Mouse (Mus musculus) ES-E14 (cell line): ENCODE results near the gene Olfml2a. TPM values are rescaled to one million over a fixed set of nuclear protein-coding genes. Genes with fewer than 3 reads are reported as not detected.
A peak's percentile ranks its signal among the peaks of the same experiment; 100 is the strongest.

Source experiments
- DNase-seq: peaks from one replicate; pipeline ENCODE4 v3.0.0-alpha.2; 2013; ENCODE audit warnings: low read depth, low spot score
- H3K27ac ChIP-seq: 2 replicates; pipeline ENCODE4 v1.5.1; 2012; ENCODE audit warnings: low read depth, mild to moderate bottlenecking, low read length, moderate library complexity, mixed read lengths; ENCODE audit not compliant: poor library complexity, insufficient read depth, severe bottlenecking
- H3K36me3 ChIP-seq: 2 replicates; pipeline ENCODE4 v1.6.1; 2012; ENCODE audit warnings: mild to moderate bottlenecking, low read length, moderate library complexity, mixed read lengths; ENCODE audit not compliant: control insufficient read depth, poor library complexity, insufficient read depth, severe bottlenecking
- H3K4me1 ChIP-seq, 2 experiments: fragments of 150-350 bp in 1 of 2; sonication (generic) in 1 of 2; 2 replicates each; pipeline ENCODE4 v1.6.1; 2012; ENCODE audit warnings: low read length in 2 of 2, mild to moderate bottlenecking in 1 of 2, mixed read lengths in 1 of 2; ENCODE audit not compliant: control insufficient read depth in 2 of 2, insufficient read depth in 2 of 2, poor library complexity in 1 of 2
- H3K4me3 ChIP-seq, 2 experiments: fragments of 150-350 bp in 1 of 2; sonication (generic) in 1 of 2; 2 replicates each; pipeline ENCODE4 v1.5.1; 2012; ENCODE audit warnings: low read length in 2 of 2, low read depth in 1 of 2, mild to moderate bottlenecking in 1 of 2, mixed read lengths in 1 of 2; ENCODE audit not compliant: insufficient read depth in 1 of 2, poor library complexity in 1 of 2, severe bottlenecking in 1 of 2
- H3K9ac ChIP-seq: 2 replicates; pipeline ENCODE4 v1.6.1; 2012; ENCODE audit warnings: low read depth, mild to moderate bottlenecking, low read length, mixed read lengths; ENCODE audit not compliant: poor library complexity, insufficient read depth, severe bottlenecking
- H3K9me3 ChIP-seq: fragments of 150-350 bp; sonication (generic); 2 replicates; pipeline ENCODE4 v1.6.1; 2012; ENCODE audit warnings: low read depth, mild to moderate bottlenecking, low read length; ENCODE audit not compliant: control insufficient read depth, insufficient read depth
- CHD2 ChIP-seq: IDR thresholded peaks from 2 replicates; pipeline ENCODE4 v1.6.1; 2014; ENCODE audit warnings: mild to moderate bottlenecking, low read depth, low read length, inconsistent platforms
- HCFC1 ChIP-seq: IDR thresholded peaks from 2 replicates; pipeline ENCODE4 v1.6.1; 2012; ENCODE audit warnings: low read length, inconsistent platforms, borderline replicate concordance; ENCODE audit not compliant: insufficient read depth
- MAFK ChIP-seq: IDR thresholded peaks from 2 replicates; pipeline ENCODE4 v1.6.1; 2014; ENCODE audit warnings: mild to moderate bottlenecking, low read depth, low read length, inconsistent platforms; ENCODE audit not compliant: insufficient read depth
- ZC3H11A ChIP-seq: IDR thresholded peaks from 2 replicates; pipeline ENCODE4 v1.6.1; 2012; ENCODE audit warnings: low read depth, mild to moderate bottlenecking, inconsistent platforms, low read length, borderline replicate concordance
- ZNF384 ChIP-seq: IDR thresholded peaks from 2 replicates; pipeline ENCODE4 v1.6.1; 2012; ENCODE audit warnings: low read depth, low read length, inconsistent platforms
- in situ Hi-C, 2 experiments: fragments of 600-800 bp; cut with MboI; formaldehyde crosslinking; loops; one replicate each; pipeline ENCODE4 v1.15.1; 2025; ENCODE audit warnings: low sequenced_read_pairs in 2 of 2, inconsistent platforms in 1 of 2; ENCODE audit not compliant: unreplicated experiment in 2 of 2
- total RNA-seq: library from RNA; depleted of rRNA; stranded (reverse); fragments of 300-350 nt; gene quantifications from 2 replicates; pipeline ENCODE4 v1.2.3, GENCODE M21; 2012

The Olfml2a gene
- total RNA-seq, 1 experiment: 0.27 TPM

DNA sequence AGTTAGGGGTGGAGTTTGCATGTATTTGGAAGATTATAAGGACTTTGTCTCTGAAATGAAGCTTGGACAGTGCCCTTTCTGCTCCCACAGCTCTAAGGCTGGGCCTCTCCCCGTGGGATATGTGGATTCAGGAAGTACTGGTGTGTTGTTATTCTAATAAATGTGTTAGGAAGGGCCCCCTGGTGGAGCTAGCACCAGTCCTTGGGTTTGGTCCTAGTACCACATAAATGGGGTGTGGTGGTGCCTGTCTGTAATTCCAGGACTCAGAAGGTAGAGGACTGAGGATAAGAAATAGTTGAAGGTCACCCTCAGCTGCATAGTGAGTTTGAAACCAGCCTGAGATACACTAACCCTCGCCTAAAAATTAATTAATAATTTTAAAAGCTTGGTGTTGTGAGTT, 41.4 kb downstream of the Olfml2a start:
- no peak overlapping the region for H3K4me3 ChIP-seq
- H3K9me3 ChIP-seq: no peaks in the 10 kb centered on the region
- no peak for DNase-seq
- in situ Hi-C loops: no loop called here
- H3K36me3 ChIP-seq: no peaks in the 10 kb centered on the region
- no peak overlapping the region for H3K9ac ChIP-seq
- no peak overlapping the region for H3K27ac ChIP-seq
- H3K4me1 ChIP-seq: peaks cover 0 to 17% of the 10 kb centered on the region in 2 experiments; a peak in 1 of 4 replicates
- TF ChIP-seq ZNF384 (no peak), ZC3H11A (no peak), MAFK (no peak), HCFC1 (no peak), CHD2 (no peak)

DNA sequence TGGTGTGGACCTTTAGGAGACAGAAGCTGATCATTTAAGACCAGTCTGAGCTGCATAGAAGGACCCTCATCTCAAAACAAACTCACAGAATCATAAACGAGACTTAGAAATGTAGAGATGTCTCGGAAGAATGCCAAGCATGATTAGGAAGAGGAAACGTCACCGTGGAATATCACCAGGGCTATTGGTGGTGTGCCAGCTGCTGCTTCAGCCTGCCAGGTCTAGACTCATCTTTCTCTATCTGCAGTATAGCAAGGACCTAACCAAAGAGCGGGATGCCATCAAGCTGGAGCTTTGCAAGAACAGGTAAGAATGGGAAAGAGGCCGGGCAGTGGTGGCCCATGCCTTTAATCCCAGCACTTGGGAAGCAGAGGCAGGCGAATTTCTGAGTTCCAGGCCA, 41.9 kb downstream of the Olfml2a start:
- in situ Hi-C loops: no loop called here
- no peak overlapping the region for H3K4me3 ChIP-seq
- no peak overlapping the region for H3K27ac ChIP-seq
- H3K9me3 ChIP-seq: no peaks in the 10 kb centered on the region
- TF ChIP-seq CHD2 (no peak), ZC3H11A (no peak), MAFK (no peak), HCFC1 (no peak), ZNF384 (no peak)
- no peaks in the 10 kb centered on the region for H3K36me3 ChIP-seq
- DNase-seq: no peak
- no peak overlapping the region for H3K9ac ChIP-seq
- peaks cover 0 to 17% of the 10 kb centered on the region in 2 experiments; a peak in 1 of 4 replicates for H3K4me1 ChIP-seq

DNA sequence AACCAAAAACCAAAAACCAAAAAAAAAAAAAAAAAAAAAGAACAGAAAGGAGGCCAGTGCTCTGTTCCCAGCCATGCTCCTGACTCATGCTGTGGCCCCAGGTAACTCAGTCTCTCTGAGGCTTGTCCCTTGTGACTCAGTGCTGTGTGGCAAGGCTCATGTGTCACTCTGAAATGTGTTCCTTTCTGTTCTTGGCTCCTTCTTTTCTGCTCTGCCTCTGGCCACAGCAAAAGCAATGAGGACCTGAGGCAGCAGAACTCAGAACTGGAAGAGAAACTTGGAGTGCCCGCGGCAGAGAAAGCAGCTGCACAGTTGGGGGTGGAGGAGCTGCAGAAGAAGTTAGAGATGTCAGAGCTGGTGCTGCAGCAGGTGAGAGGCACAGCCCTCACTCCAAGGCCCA, 42.4 kb downstream of the Olfml2a start:
- DNase-seq: no peak
- Histone ChIP-seq H3K4me1 (peaks cover 0 to 17% of the 10 kb centered on the region in 2 experiments; a peak in 1 of 4 replicates), H3K27ac (no peak overlapping the region), H3K4me3 (no peak overlapping the region), H3K9me3 (no peaks in the 10 kb centered on the region), H3K9ac (no peak overlapping the region), H3K36me3 (no peaks in the 10 kb centered on the region)
- TF ChIP-seq ZNF384 (no peak), MAFK (no peak), CHD2 (no peak), ZC3H11A (no peak), HCFC1 (no peak)
- in situ Hi-C loops: no loop called here

DNA sequence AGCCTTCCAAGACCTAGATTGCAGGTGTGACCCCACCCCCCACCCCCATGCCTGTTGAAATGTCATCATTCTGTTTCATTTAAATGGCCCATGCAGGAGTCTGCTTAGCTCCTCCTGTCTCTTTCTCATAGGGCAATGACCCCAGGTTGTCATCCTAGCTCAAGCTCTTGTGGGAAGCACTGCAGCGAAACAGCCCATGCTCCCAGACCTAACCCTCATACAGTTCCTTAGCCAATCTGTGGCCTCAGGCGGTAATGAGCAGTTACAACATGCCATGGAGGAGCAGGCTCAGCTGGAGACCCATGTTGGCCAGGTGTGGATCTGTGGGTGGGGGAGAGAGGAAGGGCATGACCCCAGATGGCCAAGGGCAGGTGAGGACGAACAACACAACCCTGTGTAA, 43.4 kb downstream of the Olfml2a start:
- Histone ChIP-seq H3K9me3 (no peaks in the 10 kb centered on the region), H3K27ac (no peak overlapping the region), H3K4me1 (peaks cover 0 to 17% of the 10 kb centered on the region in 2 experiments; a peak in 1 of 4 replicates), H3K36me3 (no peaks in the 10 kb centered on the region), H3K4me3 (0 out of 4 replicates have a peak overlapping the region, but pooled peaks of 1 of the 2 experiments have one; percentile 2), H3K9ac (peak overlapping the region; percentile 2; the same call in 1 of the 2 replicates)
- DNase-seq: no peak
- TF ChIP-seq HCFC1 (no peak), ZNF384 (no peak), MAFK (no peak), CHD2 (no peak), ZC3H11A (no peak)
- in situ Hi-C loops: no loop called here
